Mouse (Mus musculus) neural tube, embryonic 13.5 days (tissue): ENCODE data around the gene Mcts2. TPM values are rescaled to one million over a fixed set of nuclear protein-coding genes. Genes with fewer than 3 reads are reported as not detected.

Experiments
- ATAC-seq: fragments of 200-750 bp; cut with Nextera tagmentation; 2 replicates; pipeline ENCODE4 v1.8.0; 2017; ENCODE audit warnings: low read depth, mild to moderate bottlenecking, moderate TSS enrichment, moderate library complexity
- H3K27ac ChIP-seq: fragments of 300-500 bp; sonication (generic); replicated peaks from 2 replicates; pipeline ENCODE4 v1.5.1; 2015; ENCODE audit warnings: moderate library complexity, mild to moderate bottlenecking, inconsistent platforms
- H3K27me3 ChIP-seq: fragments of 300-500 bp; sonication (generic); 2 replicates; pipeline ENCODE4 v1.6.1; 2015; ENCODE audit warnings: mild to moderate bottlenecking, inconsistent platforms
- H3K36me3 ChIP-seq: fragments of 300-500 bp; sonication (generic); 2 replicates; pipeline ENCODE4 v1.6.1; 2015; ENCODE audit warnings: mild to moderate bottlenecking, inconsistent platforms
- H3K4me1 ChIP-seq: fragments of 300-500 bp; sonication (generic); replicated peaks from 2 replicates; pipeline ENCODE4 v1.6.1; 2015; ENCODE audit warnings: inconsistent platforms
- H3K4me2 ChIP-seq: fragments of 300-500 bp; sonication (generic); 2 replicates; pipeline ENCODE4 v1.6.1; 2015; ENCODE audit warnings: inconsistent platforms, mild to moderate bottlenecking, moderate library complexity
- H3K4me3 ChIP-seq: fragments of 300-500 bp; sonication (generic); 2 replicates; pipeline ENCODE4 v1.5.1; 2015; ENCODE audit warnings: mild to moderate bottlenecking, inconsistent platforms
- H3K9ac ChIP-seq: fragments of 300-500 bp; sonication (generic); 2 replicates; pipeline ENCODE4 v1.6.1; 2015; ENCODE audit warnings: moderate library complexity, mild to moderate bottlenecking, inconsistent platforms
- H3K9me3 ChIP-seq: fragments of 300-500 bp; sonication (generic); 2 replicates; pipeline ENCODE4 v1.6.1; 2016; ENCODE audit warnings: inconsistent platforms
- WGBS: fragments of 180-500 bp; shearing (Covaris S2); methylation state at CpG from one replicate; pipeline ENCODE4 v1.1.7; 2015; 5-methylcytosine and 5-hydroxymethylcytosine counted together
- polyA plus RNA-seq: library from polyadenylated mRNA; unstranded; fragments of >200 nt; fragmentation: Nextera tagmentation; extraction: Ambion mirVana; gene quantifications from 2 replicates; pipeline ENCODE4 v1.2.1, GENCODE M21; 2015

The Mcts2 gene
- polyA plus RNA-seq, 1 experiment from 2014 or later = 45.5 TPM

GRCm38 (mm10) chr2:152670983-152671641 lies 15.7 kb upstream of the Mcts2 start:
- Histone ChIP-seq H3K4me2 (peak overlapping the region; percentile 95), H3K4me1 (peaks cover 57% of the 10 kb centered on the region), H3K36me3 (peaks cover 40% of the 10 kb centered on the region), H3K4me3 (peak overlapping the region; percentile 100), H3K9me3 (no peaks in the 10 kb centered on the region), H3K27me3 (no peaks in the 10 kb centered on the region), H3K27ac (peak overlapping the region; percentile 97), H3K9ac (peak overlapping the region; percentile 99)
- 0 out of 2 replicates have a peak, but pooled peaks have one; percentile 6 for ATAC-seq
- WGBS = 61% methylated on average over 9 of the region's 9 CpGs

DNA sequence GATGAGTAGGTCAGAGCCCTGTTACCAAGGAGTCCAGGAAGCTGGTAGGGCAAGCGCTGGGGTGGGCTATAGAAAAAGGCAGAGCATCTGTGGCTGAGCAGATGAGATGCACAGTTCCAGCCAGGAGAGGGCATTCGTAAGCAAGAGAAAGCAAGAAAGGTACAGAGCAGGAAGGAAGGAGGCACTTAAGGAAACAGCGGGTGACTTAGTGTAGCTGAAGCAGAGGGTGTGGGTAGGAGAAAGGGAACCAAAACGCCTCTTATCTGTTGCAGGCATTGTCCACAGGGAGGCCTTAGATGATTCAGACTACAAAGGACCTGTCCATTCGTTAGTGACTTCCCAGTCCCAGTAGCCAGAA lies 15.2 kb upstream of the Mcts2 start:
- Histone ChIP-seq H3K4me3 (peak overlapping the region; percentile 100), H3K9ac (peak overlapping the region; percentile 99), H3K27me3 (no peaks in the 10 kb centered on the region), H3K4me1 (peaks cover 57% of the 10 kb centered on the region), H3K27ac (peak overlapping the region; percentile 97), H3K4me2 (peak overlapping the region; percentile 95), H3K9me3 (no peaks in the 10 kb centered on the region), H3K36me3 (peaks cover 45% of the 10 kb centered on the region)
- WGBS = 36% methylated on average over 5 of the region's 5 CpGs
- ATAC-seq = peak; percentile 32

DNA sequence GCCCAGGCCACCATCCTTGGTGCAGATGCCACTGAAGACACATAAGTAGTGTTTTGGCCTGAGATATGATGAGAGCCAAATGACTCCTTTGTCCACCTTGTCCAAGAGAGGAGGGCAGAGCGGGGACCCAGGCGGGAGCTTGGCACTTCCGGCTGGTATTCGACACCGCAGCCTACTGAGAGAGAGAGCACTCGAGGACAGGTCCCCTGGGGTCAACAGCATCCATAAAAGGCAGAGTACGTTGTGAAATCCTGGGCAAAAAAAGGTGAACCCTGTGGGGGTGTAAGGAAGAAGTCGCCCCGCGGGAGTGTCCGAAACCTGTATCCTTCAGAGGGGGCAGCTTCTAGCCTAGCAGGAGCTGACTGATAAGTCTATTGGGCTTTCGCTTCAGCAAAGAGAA lies 14.7 kb upstream of the Mcts2 start:
- WGBS = 74% methylated on average over 12 of the region's 12 CpGs
- no peak overlapping the region; the same call in 1 of the 2 replicates for H3K27ac ChIP-seq
- H3K36me3 ChIP-seq = peaks cover 50% of the 10 kb centered on the region

DNA sequence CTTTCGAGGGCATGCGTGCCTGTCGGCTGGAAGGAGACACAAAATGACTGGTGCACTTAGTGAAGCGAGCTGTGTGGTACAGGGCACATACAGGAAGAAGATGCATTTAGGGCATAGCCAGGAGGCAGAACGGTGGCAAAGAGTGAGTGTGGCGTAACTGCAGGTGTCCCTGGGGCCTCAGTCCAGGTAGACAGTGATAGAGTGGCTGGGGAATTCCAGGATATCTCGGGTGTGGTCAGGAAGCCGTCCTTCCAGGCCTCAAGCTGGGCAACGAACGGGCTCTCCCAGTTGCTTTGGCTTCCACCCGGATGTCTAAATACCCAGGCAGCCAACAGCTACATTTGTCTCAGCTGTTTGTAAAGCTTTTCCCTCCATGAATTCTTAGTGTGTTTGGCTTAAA lies 12.7 kb upstream of the Mcts2 start:
- peaks cover 62% of the 10 kb centered on the region for H3K4me1 ChIP-seq
- peaks cover 70% of the 10 kb centered on the region for H3K36me3 ChIP-seq
- no peaks in the 10 kb centered on the region for H3K9me3 ChIP-seq
- WGBS = 83% methylated on average over 11 of the region's 11 CpGs
- H3K27ac ChIP-seq = no peak overlapping the region
- no peak overlapping the region for H3K9ac ChIP-seq
- no peak overlapping the region for H3K4me3 ChIP-seq
- H3K27me3 ChIP-seq = no peaks in the 10 kb centered on the region
- ATAC-seq = no peak
- H3K4me2 ChIP-seq = no peak overlapping the region

More for the DNA sequence above, 14.7 kb upstream of the Mcts2 start:
- no peak for ATAC-seq
- Histone ChIP-seq H3K4me3 (peak overlapping the region; percentile 100), H3K9me3 (no peaks in the 10 kb centered on the region), H3K27me3 (no peaks in the 10 kb centered on the region), H3K9ac (peak overlapping the region; percentile 99), H3K4me2 (peak overlapping the region; percentile 95), H3K4me1 (peaks cover 57% of the 10 kb centered on the region)

DNA sequence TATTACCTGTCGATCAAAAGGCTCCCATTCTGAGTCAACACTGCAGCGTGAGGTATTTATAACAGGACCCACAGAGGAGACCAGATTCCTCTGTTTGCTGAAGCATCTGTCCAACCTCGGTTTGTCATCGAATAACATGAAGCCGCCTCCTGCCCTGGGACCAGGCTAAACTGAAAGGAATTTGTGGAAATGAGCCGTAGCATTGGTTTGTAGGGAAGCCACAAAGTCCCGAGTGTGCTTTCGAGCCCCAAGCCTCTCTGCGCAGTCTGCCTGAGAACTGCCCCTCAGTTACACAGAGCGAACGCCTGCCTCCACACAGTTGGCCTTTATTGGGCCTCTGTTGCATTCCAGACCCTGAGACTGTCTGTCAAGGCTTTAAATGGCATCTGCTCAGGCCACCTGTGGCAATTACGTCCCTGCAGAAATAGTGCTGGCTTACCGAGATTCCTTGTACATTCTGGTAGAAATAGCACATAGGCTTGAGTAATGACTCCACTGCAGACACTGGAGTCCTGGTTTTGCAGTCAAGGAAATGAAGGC lies 11.5 kb upstream of the Mcts2 start:
- Histone ChIP-seq H3K4me2 (no peak overlapping the region), H3K9me3 (no peaks in the 10 kb centered on the region), H3K27ac (no peak overlapping the region), H3K9ac (no peak overlapping the region), H3K4me1 (peaks cover 72% of the 10 kb centered on the region), H3K36me3 (peaks cover 82% of the 10 kb centered on the region), H3K4me3 (no peak overlapping the region), H3K27me3 (no peaks in the 10 kb centered on the region)
- 76% methylated on average over 13 of the region's 13 CpGs for WGBS
- ATAC-seq = no peak

- Histone ChIP-seq H3K27ac (no peak overlapping the region), H3K4me1 (peaks cover 44% of the 10 kb centered on the region), H3K4me2 (no peak overlapping the region), H3K27me3 (no peaks in the 10 kb centered on the region), H3K9me3 (no peaks in the 10 kb centered on the region), H3K9ac (no peak overlapping the region), H3K36me3 (peaks cover 95% of the 10 kb centered on the region), H3K4me3 (no peak overlapping the region)
- WGBS = 68% methylated on average over 3 of the region's 3 CpGs
- ATAC-seq = peak; percentile 51; the same call in 1 of the 2 replicates
These were observed 8.5 kb upstream of the Mcts2 start for GRCm38 (mm10) chr2:152678302-152678701.

GRCm38 (mm10) chr2:152678925-152679324 lies 7.9 kb upstream of the Mcts2 start:
- Histone ChIP-seq H3K9ac (peak overlapping the region; percentile 23; the same call in 1 of the 2 replicates), H3K27me3 (no peaks in the 10 kb centered on the region), H3K27ac (no peak overlapping the region), H3K4me3 (no peak overlapping the region), H3K4me2 (no peak overlapping the region), H3K4me1 (peaks cover 40% of the 10 kb centered on the region), H3K9me3 (no peaks in the 10 kb centered on the region), H3K36me3 (peaks cover 99% of the 10 kb centered on the region)
- ATAC-seq = no peak
- WGBS = 92% methylated on average over 5 of the region's 5 CpGs

DNA sequence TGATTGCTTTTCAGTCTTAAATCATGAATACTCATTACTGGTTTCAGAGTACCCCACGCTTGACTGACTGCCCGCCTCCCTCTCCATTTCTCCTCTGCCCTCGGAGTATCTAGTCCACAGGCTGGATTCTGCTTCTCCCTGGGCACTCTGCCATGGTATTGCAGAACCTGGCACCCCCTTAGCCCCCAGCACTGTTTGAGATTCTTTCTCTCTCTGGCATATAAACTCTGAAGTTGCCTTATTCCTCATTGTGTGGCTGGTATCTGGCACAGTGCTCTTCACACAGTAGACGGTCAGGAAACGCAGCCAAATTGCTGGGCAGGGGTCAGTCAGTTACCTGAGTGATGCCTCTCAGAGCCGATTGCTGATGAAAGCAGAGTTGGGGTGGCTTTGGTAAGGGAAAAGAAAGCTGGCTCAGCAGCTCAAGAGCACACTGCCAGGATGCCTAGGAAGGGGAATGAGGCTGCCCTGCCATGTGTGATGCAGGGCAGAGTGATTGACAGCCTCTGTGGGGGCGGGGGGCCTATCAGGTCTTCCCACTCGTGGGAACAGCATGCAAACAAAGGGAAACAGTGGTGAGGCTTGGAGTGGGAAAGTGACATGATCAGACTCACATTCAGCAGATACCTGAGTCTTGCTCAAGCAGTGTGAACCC lies 7.0 kb upstream of the Mcts2 start:
- Histone ChIP-seq H3K9me3 (no peaks in the 10 kb centered on the region), H3K27ac (peak overlapping the region; percentile 46; the same call in 1 of the 2 replicates), H3K36me3 (peaks cover 100% of the 10 kb centered on the region), H3K27me3 (no peaks in the 10 kb centered on the region), H3K9ac (no peak overlapping the region), H3K4me3 (no peak overlapping the region), H3K4me1 (peaks cover 31% of the 10 kb centered on the region), H3K4me2 (no peak overlapping the region)
- peak; percentile 48 for ATAC-seq
- 80% methylated on average over 8 of the region's 8 CpGs for WGBS

GRCm38 (mm10) chr2:152683086-152683485 lies 3.7 kb upstream of the Mcts2 start:
- Histone ChIP-seq H3K9ac (no peak overlapping the region), H3K9me3 (no peaks in the 10 kb centered on the region), H3K36me3 (peaks cover 100% of the 10 kb centered on the region), H3K4me2 (no peak overlapping the region), H3K4me3 (no peak overlapping the region), H3K27me3 (no peaks in the 10 kb centered on the region), H3K27ac (no peak overlapping the region), H3K4me1 (peaks cover 39% of the 10 kb centered on the region)
- 92% methylated on average over 5 of the region's 5 CpGs for WGBS
- ATAC-seq = no peak

DNA sequence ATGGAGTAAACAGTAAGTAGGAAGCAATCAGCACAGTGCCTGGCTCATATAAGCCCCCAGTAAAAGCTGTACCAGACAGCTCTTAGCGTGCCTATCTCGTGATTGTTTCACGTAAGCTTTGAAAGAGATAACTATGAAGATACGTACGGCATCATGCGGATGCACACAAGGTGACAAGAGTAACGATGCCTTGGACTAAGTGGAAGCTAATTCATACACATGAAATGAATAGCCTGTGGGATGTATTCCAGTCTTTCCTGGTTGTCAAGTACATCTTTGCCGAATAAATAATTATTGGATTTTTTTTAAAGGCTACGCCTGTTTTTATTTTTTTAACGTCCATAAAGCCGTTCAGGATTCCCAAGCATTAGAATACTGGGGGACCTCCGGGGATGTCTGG lies 436 bp upstream of the Mcts2 start:
- 59% methylated on average over 12 of the region's 12 CpGs for WGBS

DNA sequence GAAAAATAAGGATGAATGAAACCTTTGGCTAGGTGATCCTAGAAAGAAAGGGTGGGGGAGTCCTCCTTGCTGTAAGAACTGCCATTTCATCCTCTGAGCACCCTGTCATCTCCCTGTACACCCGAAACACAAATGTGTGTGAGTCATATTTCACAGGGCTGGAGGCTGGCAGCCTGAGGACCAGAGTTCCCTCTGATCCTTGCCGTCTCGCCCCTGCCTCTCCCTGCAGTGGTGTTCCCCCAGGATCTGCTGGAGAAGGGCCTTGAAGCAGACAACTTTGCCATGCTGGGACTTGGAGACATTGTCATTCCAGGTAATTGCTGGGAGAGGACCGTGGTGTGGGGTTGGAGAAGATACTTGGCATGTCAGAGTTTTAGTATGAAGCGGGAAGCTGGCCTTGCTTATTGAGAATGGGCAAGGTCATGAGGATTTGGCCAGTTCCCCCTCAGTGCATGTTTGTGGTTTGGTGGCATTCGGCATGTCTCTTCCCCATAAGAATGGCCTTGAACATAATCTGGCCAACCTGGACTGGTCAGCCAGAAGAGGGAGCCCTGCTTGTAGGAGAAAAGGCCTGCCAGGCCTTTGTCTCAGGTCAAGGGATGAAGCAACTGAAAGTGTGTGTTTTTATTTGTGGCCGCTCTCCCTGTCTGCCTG lies 4.9 kb downstream of the Mcts2 start:
- Histone ChIP-seq H3K27me3 (no peaks in the 10 kb centered on the region), H3K4me3 (no peak overlapping the region), H3K9me3 (no peaks in the 10 kb centered on the region), H3K27ac (peak overlapping the region; percentile 15; the same call in 1 of the 2 replicates), H3K4me1 (peaks cover 29% of the 10 kb centered on the region), H3K9ac (peak overlapping the region; percentile 22), H3K36me3 (peaks cover 78% of the 10 kb centered on the region), H3K4me2 (no peak overlapping the region)
- ATAC-seq = no peak
- 85% methylated on average over 7 of the region's 7 CpGs for WGBS

More for the DNA sequence above, 436 bp upstream of the Mcts2 start:
- Histone ChIP-seq H3K9me3 (no peaks in the 10 kb centered on the region), H3K4me2 (peak overlapping the region; percentile 45), H3K36me3 (peaks cover 100% of the 10 kb centered on the region), H3K4me1 (peaks cover 27% of the 10 kb centered on the region), H3K27me3 (no peaks in the 10 kb centered on the region), H3K4me3 (peak overlapping the region; percentile 20), H3K27ac (peak overlapping the region; percentile 74), H3K9ac (peak overlapping the region; percentile 59)
- ATAC-seq = peak; percentile 16

GRCm38 (mm10) chr2:152693233-152693632 lies 6.4 kb downstream of the Mcts2 start:
- Histone ChIP-seq H3K27me3 (no peaks in the 10 kb centered on the region), H3K4me3 (peak overlapping the region; percentile 23), H3K36me3 (peaks cover 76% of the 10 kb centered on the region), H3K4me1 (peaks cover 24% of the 10 kb centered on the region), H3K4me2 (peak overlapping the region; percentile 50), H3K27ac (peak overlapping the region; percentile 42; the same call in 1 of the 2 replicates), H3K9me3 (no peaks in the 10 kb centered on the region), H3K9ac (peak overlapping the region; percentile 62)
- 17% methylated on average over 9 of the region's 9 CpGs for WGBS
- ATAC-seq = no peak
